Mouse (Mus musculus): ENCODE results near the gene Tnfrsf1b.

Gene Tnfrsf1b

GRCm38 (mm10) chr4:145220001-145220400 is 26.7 kb downstream of the Tnfrsf1b start:
- no peak for DNase-seq (ENCODE audit: low spot score in 2 of 2)

GRCm38 (mm10) chr4:145219240-145219985 is 27.3 kb downstream of the Tnfrsf1b start:
- DNase-seq (ENCODE audit: low spot score in 2 of 2): peak; percentile 54 to 85

- DNase-seq (ENCODE audit: low spot score in 2 of 2): no peak
Observed at GRCm38 (mm10) chr4:145217837-145218236, 28.8 kb downstream of the Tnfrsf1b start.

GRCm38 (mm10) chr4:145217046-145217445 is 29.6 kb downstream of the Tnfrsf1b start:
- DNase-seq (ENCODE audit: low spot score in 2 of 2): no peak

GRCm38 (mm10) chr4:145215396-145215795 is 31.3 kb downstream of the Tnfrsf1b start:
- DNase-seq (ENCODE audit: low spot score in 2 of 2): no peak

GRCm38 (mm10) chr4:145214786-145215174 is 31.9 kb downstream of the Tnfrsf1b start:
- DNase-seq (ENCODE audit: low spot score in 2 of 2): no peak

- peak; percentile 89 to 98 for DNase-seq (ENCODE audit: low spot score in 2 of 2)
Observed at GRCm38 (mm10) chr4:145213999-145214785, 32.5 kb downstream of the Tnfrsf1b start.

GRCm38 (mm10) chr4:145211076-145211475 is 35.6 kb downstream of the Tnfrsf1b start:
- no peak for DNase-seq (ENCODE audit: low spot score in 2 of 2)

GRCm38 (mm10) chr4:145210564-145210963 is 36.1 kb downstream of the Tnfrsf1b start:
- no peak for DNase-seq (ENCODE audit: low spot score in 2 of 2)

- no peak for DNase-seq (ENCODE audit: low spot score in 2 of 2)
Observed at GRCm38 (mm10) chr4:145209690-145210088, 37.0 kb downstream of the Tnfrsf1b start.

GRCm38 (mm10) chr4:145209076-145209689 is 37.5 kb downstream of the Tnfrsf1b start:
- peak in 1 of 2 experiments; percentile 9 for DNase-seq (ENCODE audit: low spot score in 2 of 2)

GRCm38 (mm10) chr4:145207718-145208371 is 38.8 kb downstream of the Tnfrsf1b start:
- DNase-seq (ENCODE audit: low spot score in 2 of 2): no peak

- no peak for DNase-seq (ENCODE audit: low spot score in 2 of 2)
Observed at GRCm38 (mm10) chr4:145204779-145205178, 41.9 kb downstream of the Tnfrsf1b start.

GRCm38 (mm10) chr4:145203305-145203704 is 43.4 kb downstream of the Tnfrsf1b start:
- no peak for DNase-seq (ENCODE audit: low spot score in 2 of 2)

- DNase-seq (ENCODE audit: low spot score in 2 of 2): no peak
Observed at GRCm38 (mm10) chr4:145201424-145201823, 45.2 kb downstream of the Tnfrsf1b start.

- peak in 1 of 2 experiments; percentile 51 for DNase-seq (ENCODE audit: low spot score in 2 of 2)
Observed at GRCm38 (mm10) chr4:145199982-145200699, 46.5 kb downstream of the Tnfrsf1b start.

- no peak for DNase-seq (ENCODE audit: low spot score in 2 of 2)
Observed at GRCm38 (mm10) chr4:145196586-145196985, 50.1 kb downstream of the Tnfrsf1b start.

- DNase-seq (ENCODE audit: low spot score in 2 of 2): no peak
Observed at GRCm38 (mm10) chr4:145195172-145195571, 51.5 kb downstream of the Tnfrsf1b start.

- DNase-seq (ENCODE audit: low spot score in 2 of 2): peak; percentile 94 to 99
Observed at GRCm38 (mm10) chr4:145194559-145195162, 52.0 kb downstream of the Tnfrsf1b start, which contains the start of gene Vps13d. Gene Vps13d (minus strand): TSS chr4:145195005.

- DNase-seq (ENCODE audit: low spot score in 2 of 2): peak; percentile 46 to 78
Observed at GRCm38 (mm10) chr4:145193991-145194511, 52.6 kb downstream of the Tnfrsf1b start.
